Mouse (Mus musculus) small intestine, adult 2 months (tissue): ENCODE measurements around the gene Orc2.

Experiments
- CTCF ChIP-seq: fragments of 200-500 bp; IDR thresholded peaks from 2 replicates; pipeline ENCODE4 v1.5.1; 2012; ENCODE audit warnings: low read depth, mild to moderate bottlenecking, control low read depth, inconsistent platforms, low read length, moderate library complexity, mixed read lengths; ENCODE audit not compliant: insufficient replicate concordance, insufficient read length; ENCODE audit errors: extremely low read depth
- POLR2A ChIP-seq: fragments of 200-500 bp; IDR thresholded peaks from 2 replicates; pipeline ENCODE4 v1.6.1; 2012; ENCODE audit warnings: low read depth, mild to moderate bottlenecking, control low read depth, inconsistent platforms, low read length, moderate library complexity

DNA sequence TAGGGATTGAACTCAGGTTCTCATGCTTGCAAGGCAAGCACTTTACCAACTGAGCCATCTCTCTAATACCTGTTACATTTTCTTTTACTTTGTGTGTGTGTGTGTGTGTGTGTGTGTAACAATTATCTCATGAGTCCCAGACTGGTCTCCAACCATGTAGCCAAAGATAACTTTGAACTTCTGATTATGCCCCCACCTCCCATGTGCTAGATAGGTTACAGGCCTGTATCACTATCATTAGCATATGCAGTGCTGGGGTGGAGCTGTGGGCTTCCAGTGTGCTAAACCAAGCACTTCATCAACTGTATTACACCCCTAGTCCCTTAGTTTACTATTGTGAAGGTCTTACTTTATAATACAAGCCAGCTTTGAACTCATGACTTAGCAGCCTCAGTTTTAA lies 1.8 kb downstream of the Orc2 start:
- TF ChIP-seq CTCF (no peak), POLR2A (no peak)
